Mouse (Mus musculus) T-helper 2 cell (primary cell): ENCODE data around the gene Tuba1b.
"Not testable (repeated sequence)": the region's sequence is repeated elsewhere in the genome, so short reads cannot be mapped to it uniquely, and the experiment has no call there.

Experiments
- in situ Hi-C: fragments of 300-600 bp; cut with MboI, MseI; formaldehyde crosslinking; loops from one replicate; pipeline ENCODE4 v1.15.1; 2025; ENCODE audit warnings: high pct_unique_total_duplicates

The Tuba1b gene

GRCm38 (mm10) chr15:98934217-98934839 is at the start of gene Tuba1b:
Gene Tuba1b (minus strand): TSS chr15:98934565.
- in situ Hi-C loops = loop anchor here (5.0 kb wide), 1 partner anchor 98 kb away; no protein-coding TSS in a partner anchor

GRCm38 (mm10) chr15:98983431-98984081 is 49.2 kb upstream of the Tuba1b start:
- in situ Hi-C loops = loop anchor here (25.0 kb wide), 1 partner anchor 1521 kb away; no protein-coding TSS in a partner anchor

- in situ Hi-C loops = loop anchor here (25.0 kb wide), 1 partner anchor 1520 kb away; no protein-coding TSS in a partner anchor
Observed at GRCm38 (mm10) chr15:98982100-98982499, 47.7 kb upstream of the Tuba1b start.

GRCm38 (mm10) chr15:98980012-98980614 is 45.7 kb upstream of the Tuba1b start:
- in situ Hi-C loops = loop anchor here (25.0 kb wide), 1 partner anchor 1518 kb away; no protein-coding TSS in a partner anchor

- in situ Hi-C loops = loop anchor here (25.0 kb wide), 1 partner anchor 1516 kb away; no protein-coding TSS in a partner anchor
Observed at GRCm38 (mm10) chr15:98978409-98979172, 44.2 kb upstream of the Tuba1b start.

- in situ Hi-C loops = loop anchor here (25.0 kb wide), 1 partner anchor 1516 kb away; no protein-coding TSS in a partner anchor
Observed at GRCm38 (mm10) chr15:98977759-98978408, 43.5 kb upstream of the Tuba1b start.

- in situ Hi-C loops = loop anchor here (25.0 kb wide), 1 partner anchor 1515 kb away; no protein-coding TSS in a partner anchor
Observed at GRCm38 (mm10) chr15:98976763-98977758, 42.7 kb upstream of the Tuba1b start.

- in situ Hi-C loops = no loop called here
Observed at GRCm38 (mm10) chr15:98973015-98973614, 38.8 kb upstream of the Tuba1b start.

- in situ Hi-C loops = not testable (repeated sequence)
Observed at GRCm38 (mm10) chr15:98971576-98972320, 37.4 kb upstream of the Tuba1b start.

- in situ Hi-C loops = no loop called here
Observed at GRCm38 (mm10) chr15:98971111-98971510, 36.7 kb upstream of the Tuba1b start.

- in situ Hi-C loops = no loop called here
Observed at GRCm38 (mm10) chr15:98969372-98970101, 35.2 kb upstream of the Tuba1b start.

GRCm38 (mm10) chr15:98968701-98969371 is 34.5 kb upstream of the Tuba1b start:
- in situ Hi-C loops = no loop called here

GRCm38 (mm10) chr15:98959531-98959930 is 25.2 kb upstream of the Tuba1b start:
- in situ Hi-C loops = no loop called here

- in situ Hi-C loops = no loop called here
Observed at GRCm38 (mm10) chr15:98958901-98959420, 24.6 kb upstream of the Tuba1b start.

GRCm38 (mm10) chr15:98957475-98957874 is 23.1 kb upstream of the Tuba1b start:
- in situ Hi-C loops = no loop called here

- in situ Hi-C loops = no loop called here
Observed at GRCm38 (mm10) chr15:98956000-98956399, 21.6 kb upstream of the Tuba1b start.

GRCm38 (mm10) chr15:98955324-98955723 is 21.0 kb upstream of the Tuba1b start:
- in situ Hi-C loops = no loop called here
